Comparison of ENCODE assay signal across 8 mouse cellular contexts in genomic region chr13:31625333-31626101, GRCm38 (mm10). TPM values are rescaled to one million over a fixed set of nuclear protein-coding genes. Genes with fewer than 3 reads are reported as not detected.
DNase-seq lines count a peak whose midpoint lies in the region; ATAC-seq and TF ChIP-seq lines count a peak whose summit lies in the region.

Gene Foxf2, plus strand, starts transcription at chr13:31625816.

- H3K27me3 ChIP-seq in kidney, embryonic 15.5 days: peaks cover 100% of the 10 kb centered on the region

- no peak within 1 kb of the TSS for H3K27ac ChIP-seq in kidney, embryonic 15.5 days

- peak within 1 kb of the TSS; percentile 91 for H3K4me2 ChIP-seq in kidney, embryonic 15.5 days

- H3K4me3 ChIP-seq in kidney, embryonic 15.5 days (replicated peaks): peak within 1 kb of the TSS; percentile 47
- H3K4me3 ChIP-seq in lung, adult 2 months (replicated peaks; ENCODE audit: extremely low read depth, low read depth, low read length): peak within 1 kb of the TSS; percentile 57

- no peak for DNase-seq in kidney, adult 11 months
- DNase-seq in embryo, embryonic 9.5 days (ENCODE audit: extremely low spot score): peak; percentile 57
- peak; percentile 28 to 40 for DNase-seq in heart, postnatal 14 days
- DNase-seq in lung, adult 2 months: peak; percentile 37
- peak; percentile 44 for DNase-seq in retina, postnatal 1 day
- DNase-seq in cerebellum, postnatal 4 days (ENCODE audit: low spot score in 2 of 2): no peak
- DNase-seq in kidney, adult 9 months: no peak

- WGBS in kidney, embryonic 15.5 days: under 1% methylated on average over 68 of the region's 74 CpGs
- WGBS in lung, adult 2 months: under 1% methylated on average over 58 of the region's 74 CpGs

- peak within 1 kb of the TSS; percentile 17; the same call in 1 of the 2 replicates for H3K9ac ChIP-seq in kidney, embryonic 15.5 days

- TF ChIP-seq CTCF in lung, adult 2 months (IDR thresholded peaks at IDR 0.05; ENCODE audit: insufficient read depth, low read length): no peak

- 0 out of 2 replicates have a peak, but pooled peaks have one; percentile 18 for ATAC-seq in kidney, embryonic 15.5 days (replicated peaks; ENCODE audit: low FRiP score)

- no peaks in the 10 kb centered on the region for H3K9me3 ChIP-seq in kidney, embryonic 15.5 days (replicated peaks)

- no peaks in the 10 kb centered on the region for H3K36me3 ChIP-seq in kidney, embryonic 15.5 days

- peaks cover 42% of the 10 kb centered on the region for H3K4me1 ChIP-seq in kidney, embryonic 15.5 days
- no peaks in the 10 kb centered on the region; the same call in none of the 2 replicates for H3K4me1 ChIP-seq in lung, adult 2 months (ENCODE audit: control insufficient read depth, insufficient read depth, low read length)

- peak; percentile 74; the same call in 1 of the 2 replicates for TF ChIP-seq POLR2A in lung, adult 2 months (IDR thresholded peaks at IDR 0.05; ENCODE audit: borderline replicate concordance, extremely low read depth, low read depth, low read length)

- intact Hi-C loops in heart, postnatal 14 days (cut with DNase I): loop anchor here (10.0 kb wide), 1 partner anchor 631 kb away; no protein-coding TSS in a partner anchor

RNA-seq across cellular contexts. Expression of gene Foxf2, which starts in this region (rescaled TPM):
- 0.24 and 0.27 TPM in 2 replicates for polyA plus RNA-seq in kidney, embryonic 15.5 days (2015; fragmentation: Nextera tagmentation; extraction: Ambion mirVana)
- total RNA-seq in heart, postnatal 14 days (2021): under 1 TPM in 1 of 2 experiments, not detected in 1; 0.10 TPM
- polyA plus RNA-seq in lung, adult 2 months (2012; rRNA removed): 64.7 and 69.8 TPM in 2 replicates

Comparison
In these comparisons a context has a peak if more than half of its experiments do, and no peak if none do; other contexts are left out.
1. RNA of gene Foxf2 (polyA plus RNA-seq): 64.7 to 69.8 TPM in lung, adult 2 months; 0.24 to 0.27 TPM in kidney, embryonic 15.5 days; every median in the first group is over 10 times any median in the second.
2. Peak in ATAC-seq, H3K4me3 ChIP-seq, H3K9ac ChIP-seq and H3K4me2 ChIP-seq in kidney, embryonic 15.5 days; RNA of the gene not detected or under 1 TPM.
3. Peak in DNase-seq in heart, postnatal 14 days; RNA of the gene not detected or under 1 TPM.
4. DNase-seq: peak in embryo, embryonic 9.5 days (single experiment), lung, adult 2 months (single experiment) and retina, postnatal 1 day (single experiment); none in kidney, adult 11 months (single experiment), cerebellum, postnatal 4 days (0 of 2) and kidney, adult 9 months (single experiment).